Mouse (Mus musculus): ENCODE results near the gene Srrm2. TPM values are rescaled to one million over a fixed set of nuclear protein-coding genes. Genes with fewer than 3 reads are reported as not detected.

Srrm2 gene
- polyA plus RNA-seq, 2 experiments: 107 to 136 TPM

DNA sequence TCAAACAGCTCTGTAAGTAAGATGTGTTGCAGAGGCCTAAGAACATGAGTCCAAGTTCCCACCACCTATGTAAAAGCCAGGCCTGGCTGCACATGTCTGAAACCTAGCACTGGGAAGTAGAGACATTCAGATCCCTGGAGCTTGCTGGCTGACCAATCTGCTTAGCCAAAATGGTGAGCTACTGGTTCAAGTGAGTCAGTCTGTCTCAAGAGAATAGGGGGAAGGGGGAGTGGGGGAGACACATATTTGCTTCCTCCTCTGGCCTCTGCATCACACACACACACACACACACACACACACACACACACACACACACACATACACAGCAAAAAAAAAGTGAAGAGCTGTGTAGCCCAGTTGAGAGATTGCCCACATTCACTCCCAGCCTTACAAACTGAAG, 7.0 kb upstream of the Srrm2 start:
- no peak for DNase-seq (ENCODE audit: low read depth in 3 of 3, low spot score in 3 of 3)
- H3K4me1 ChIP-seq (replicated peaks; ENCODE audit: control insufficient read depth in 2 of 2, insufficient read depth in 2 of 2, low read length in 1 of 2): peaks cover 0 to 8% of the 10 kb centered on the region in 2 experiments; a peak in 3 of 4 replicates
- H3K9ac ChIP-seq (replicated peaks): no peak overlapping the region
- H3K27me3 ChIP-seq (ENCODE audit: control insufficient read depth, insufficient read depth, low read length): no peaks in the 10 kb centered on the region
- no peak for TF ChIP-seq CTCF (IDR thresholded peaks at IDR 0.05; ENCODE audit: low read depth)
- no peak for TF ChIP-seq EP300 (IDR thresholded peaks at IDR 0.05; ENCODE audit: low read depth)
- no peak overlapping the region for H3K4me2 ChIP-seq (ENCODE audit: low read depth)
- no peak overlapping the region for H3K4me3 ChIP-seq (ENCODE audit: insufficient read depth in 1 of 2, low read depth in 2 of 2, low read length in 2 of 2)
- H3K27ac ChIP-seq: no peak overlapping the region
- H3K9me3 ChIP-seq (ENCODE audit: control insufficient read depth, low read length): no peaks in the 10 kb centered on the region
- ATAC-seq (ENCODE audit: insufficient read depth): no peak
- H3K36me3 ChIP-seq (replicated peaks; ENCODE audit: control insufficient read depth, insufficient read depth, low read depth): no peaks in the 10 kb centered on the region

DNA sequence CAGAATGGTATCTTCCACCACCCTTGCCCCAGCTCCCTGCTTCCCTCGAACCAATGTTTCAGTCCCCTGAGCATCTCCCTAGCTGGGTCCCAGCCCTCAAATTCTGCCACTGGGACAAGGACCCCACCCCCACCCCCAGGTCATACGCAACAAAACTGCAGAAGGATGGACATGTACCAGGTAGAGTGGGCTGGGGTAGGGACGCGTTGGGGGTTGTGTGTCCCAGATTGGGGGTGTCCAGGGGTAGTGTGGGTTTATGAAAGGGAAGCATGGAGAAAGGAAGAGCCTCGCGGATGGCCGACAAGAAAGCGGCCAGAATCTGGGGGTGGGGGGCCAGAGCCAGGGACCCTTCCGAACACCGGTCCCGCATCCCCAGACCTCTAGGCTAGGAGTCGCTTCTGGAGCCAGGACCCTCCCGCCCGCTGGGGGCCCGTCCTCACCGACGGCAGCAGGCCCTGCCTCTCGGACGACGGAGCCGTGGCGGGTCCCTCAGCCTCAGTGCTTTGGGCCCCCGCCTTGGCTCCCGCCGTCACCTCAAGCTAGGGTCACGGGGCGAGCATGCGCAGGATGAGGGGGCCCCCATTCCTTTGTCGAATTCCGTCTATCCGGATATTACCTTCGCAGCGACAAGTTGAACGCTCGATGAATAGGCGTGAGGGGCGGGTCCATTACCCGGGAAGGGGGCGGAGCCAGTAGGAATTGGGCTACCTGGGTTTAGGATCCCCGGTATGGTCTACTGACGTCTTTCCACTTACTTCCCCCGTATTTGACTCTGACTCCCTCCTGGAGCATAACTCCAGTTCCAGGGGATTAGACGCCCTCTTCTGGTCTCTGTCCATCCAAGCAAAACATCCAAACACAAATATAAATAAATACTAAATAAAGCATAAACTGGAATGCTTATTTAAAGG, 4.5 kb upstream of the Srrm2 start, which contains the start of gene Flywch2:
Gene Flywch2, minus strand, starts transcription at position 521 of the 911 bp plus-strand sequence.
- H3K4me2 ChIP-seq (ENCODE audit: low read depth): peak within 1 kb of the TSS; percentile 90
- DNase-seq (ENCODE audit: low read depth in 3 of 3, low spot score in 3 of 3) (peak; percentile 51 to 60 (median 58)), ATAC-seq (ENCODE audit: insufficient read depth) (peak; percentile 61)
- TF ChIP-seq EP300 (IDR thresholded peaks at IDR 0.05; ENCODE audit: low read depth): no peak
- TF ChIP-seq CTCF (IDR thresholded peaks at IDR 0.05; ENCODE audit: low read depth): no peak; the same call in 1 of the 2 replicates
- peak within 1 kb of the TSS; percentile 49 for H3K9ac ChIP-seq (replicated peaks)
- H3K4me1 ChIP-seq (replicated peaks; ENCODE audit: control insufficient read depth in 2 of 2, insufficient read depth in 2 of 2, low read length in 1 of 2): peaks cover 7 to 19% of the 10 kb centered on the region in 2 experiments
- H3K9me3 ChIP-seq (ENCODE audit: control insufficient read depth, low read length): no peaks in the 10 kb centered on the region
- no peaks in the 10 kb centered on the region for H3K36me3 ChIP-seq (replicated peaks; ENCODE audit: control insufficient read depth, insufficient read depth, low read depth)
- WGBS (ENCODE audit: insufficient replicate concordance): 7% methylated on average over 42 of the region's 43 CpGs
- no peaks in the 10 kb centered on the region for H3K27me3 ChIP-seq (ENCODE audit: control insufficient read depth, insufficient read depth, low read length)
- H3K27ac ChIP-seq: no peak within 1 kb of the TSS
- H3K4me3 ChIP-seq (ENCODE audit: insufficient read depth in 1 of 2, low read depth in 2 of 2, low read length in 2 of 2): peak within 1 kb of the TSS; percentile 54 to 59

DNA sequence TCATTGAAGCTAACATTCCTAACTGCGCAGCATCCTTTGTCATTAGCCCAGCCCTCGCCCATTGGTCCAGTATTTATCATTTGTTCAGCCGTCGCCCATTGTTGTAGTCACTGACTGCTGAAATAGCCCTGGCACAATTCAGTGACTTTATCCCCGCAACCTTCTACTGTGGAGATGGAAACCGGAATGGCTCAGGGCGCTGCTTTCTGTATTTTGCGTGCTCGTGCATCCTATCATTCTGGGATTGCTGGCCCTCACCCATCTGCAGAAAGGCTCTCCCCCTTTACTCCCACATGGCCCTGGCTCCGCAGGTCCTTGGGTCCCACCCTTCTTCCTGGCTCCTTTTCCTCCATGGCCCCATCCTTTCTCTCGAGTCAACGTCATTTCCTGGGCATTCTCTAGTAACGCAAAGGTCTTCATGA, 3.8 kb upstream of the Srrm2 start:
- TF ChIP-seq CTCF (IDR thresholded peaks at IDR 0.05; ENCODE audit: low read depth): no peak; the same call in 1 of the 2 replicates
- no peak for TF ChIP-seq EP300 (IDR thresholded peaks at IDR 0.05; ENCODE audit: low read depth)
- H3K4me1 ChIP-seq (replicated peaks; ENCODE audit: control insufficient read depth in 2 of 2, insufficient read depth in 2 of 2, low read length in 1 of 2): peaks cover 12 to 21% of the 10 kb centered on the region in 2 experiments
- WGBS (ENCODE audit: insufficient replicate concordance): 38% methylated on average over 13 of the region's 13 CpGs
- no peak overlapping the region for H3K9ac ChIP-seq (replicated peaks)
- no peaks in the 10 kb centered on the region for H3K27me3 ChIP-seq (ENCODE audit: control insufficient read depth, insufficient read depth, low read length)
- peak overlapping the region; percentile 90 for H3K4me2 ChIP-seq (ENCODE audit: low read depth)
- H3K27ac ChIP-seq: no peak overlapping the region
- no peak for ATAC-seq (ENCODE audit: insufficient read depth)
- no peaks in the 10 kb centered on the region for H3K9me3 ChIP-seq (ENCODE audit: control insufficient read depth, low read length)
- peak overlapping the region in 1 of 2 experiments; percentile 59; a peak in 2 of 4 replicates for H3K4me3 ChIP-seq (ENCODE audit: insufficient read depth in 1 of 2, low read depth in 2 of 2, low read length in 2 of 2)
- no peak for DNase-seq (ENCODE audit: low read depth in 3 of 3, low spot score in 3 of 3)
- no peaks in the 10 kb centered on the region for H3K36me3 ChIP-seq (replicated peaks; ENCODE audit: control insufficient read depth, insufficient read depth, low read depth)

DNA sequence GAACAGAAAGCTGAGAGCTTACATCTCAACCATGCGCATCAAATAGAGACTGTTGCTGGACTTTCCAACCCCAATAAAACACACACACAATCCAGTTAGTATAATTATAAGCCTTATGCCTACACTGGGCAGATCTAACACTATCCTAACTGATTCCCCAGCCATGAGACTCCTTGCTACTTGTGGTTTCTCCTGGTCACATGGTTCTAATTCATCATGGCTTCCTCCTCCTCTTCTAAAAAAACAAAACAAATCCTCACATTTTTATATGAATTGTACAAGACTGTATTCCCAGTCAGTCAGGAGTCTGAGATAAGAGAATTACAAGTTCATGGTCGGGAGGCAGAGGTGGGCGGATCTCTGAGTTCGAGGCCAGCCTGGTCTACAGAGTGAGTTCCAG, 1.4 kb upstream of the Srrm2 start:
- H3K4me3 ChIP-seq (ENCODE audit: insufficient read depth in 1 of 2, low read depth in 2 of 2, low read length in 2 of 2): no peak overlapping the region
- H3K36me3 ChIP-seq (replicated peaks; ENCODE audit: control insufficient read depth, insufficient read depth, low read depth): no peaks in the 10 kb centered on the region
- H3K9me3 ChIP-seq (ENCODE audit: control insufficient read depth, low read length): no peaks in the 10 kb centered on the region
- H3K27me3 ChIP-seq (ENCODE audit: control insufficient read depth, insufficient read depth, low read length): no peaks in the 10 kb centered on the region
- H3K9ac ChIP-seq (replicated peaks): no peak overlapping the region
- no peak for ATAC-seq (ENCODE audit: insufficient read depth)
- TF ChIP-seq CTCF (IDR thresholded peaks at IDR 0.05; ENCODE audit: low read depth): no peak
- no peak for TF ChIP-seq EP300 (IDR thresholded peaks at IDR 0.05; ENCODE audit: low read depth)
- no peak overlapping the region for H3K27ac ChIP-seq
- WGBS (ENCODE audit: insufficient replicate concordance): 52% methylated on average over 4 of the region's 4 CpGs
- no peak for DNase-seq (ENCODE audit: low read depth in 3 of 3, low spot score in 3 of 3)
- peaks cover 12 to 21% of the 10 kb centered on the region in 2 experiments for H3K4me1 ChIP-seq (replicated peaks; ENCODE audit: control insufficient read depth in 2 of 2, insufficient read depth in 2 of 2, low read length in 1 of 2)
- no peak overlapping the region for H3K4me2 ChIP-seq (ENCODE audit: low read depth)

DNA sequence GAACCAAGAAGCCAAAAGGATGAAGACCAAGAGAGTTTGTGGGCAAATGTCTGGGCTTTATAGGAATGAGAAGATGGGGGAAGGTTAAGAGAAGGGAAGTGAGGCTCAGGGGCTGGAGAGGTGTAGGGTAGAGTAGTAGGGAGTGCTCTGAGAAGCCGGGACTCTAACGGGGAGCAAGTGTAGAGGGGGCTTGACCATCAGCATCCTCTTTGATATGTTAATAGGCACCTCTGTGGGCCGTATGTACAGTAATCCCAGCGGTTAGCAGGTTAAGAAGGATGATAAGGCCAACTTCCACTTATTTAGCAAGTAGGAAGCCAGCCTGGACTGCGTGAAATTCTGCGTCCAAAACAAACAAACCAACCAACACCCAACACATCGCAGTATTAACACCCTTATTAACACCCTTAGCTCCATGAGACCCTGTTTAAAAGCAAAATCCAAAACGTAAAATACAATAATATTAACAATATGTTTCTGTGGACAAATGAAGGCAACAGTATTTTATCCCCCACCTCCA, 523 bp upstream of the Srrm2 start:
- Histone ChIP-seq H3K4me2 (ENCODE audit: low read depth) (peak overlapping the region; percentile 74), H3K9ac (replicated peaks) (peak overlapping the region; percentile 76), H3K4me1 (replicated peaks; ENCODE audit: control insufficient read depth in 2 of 2, insufficient read depth in 2 of 2, low read length in 1 of 2) (peaks cover 12 to 21% of the 10 kb centered on the region in 2 experiments), H3K27me3 (ENCODE audit: control insufficient read depth, insufficient read depth, low read length) (no peaks in the 10 kb centered on the region), H3K27ac (no peak overlapping the region), H3K4me3 (ENCODE audit: insufficient read depth in 1 of 2, low read depth in 2 of 2, low read length in 2 of 2) (peak overlapping the region; percentile 56 to 61; a peak in 3 of 4 replicates), H3K36me3 (replicated peaks; ENCODE audit: control insufficient read depth, insufficient read depth, low read depth) (no peaks in the 10 kb centered on the region), H3K9me3 (ENCODE audit: control insufficient read depth, low read length) (no peaks in the 10 kb centered on the region)
- TF ChIP-seq EP300 (IDR thresholded peaks at IDR 0.05; ENCODE audit: low read depth): no peak
- no peak for TF ChIP-seq CTCF (IDR thresholded peaks at IDR 0.05; ENCODE audit: low read depth)
- peak; percentile 43; the same call in 1 of the 2 replicates for ATAC-seq (ENCODE audit: insufficient read depth)
- WGBS (ENCODE audit: insufficient replicate concordance): 12% methylated on average over 8 of the region's 8 CpGs
- no peak for DNase-seq (ENCODE audit: low read depth in 3 of 3, low spot score in 3 of 3)

All from liver, embryonic 14.5 days (tissue).